Mouse (Mus musculus) spleen, adult 2 months (tissue): ENCODE results near the gene Rbm42.
A peak's percentile ranks its signal among the peaks of the same experiment; 100 is the strongest.

Experiments
- CTCF ChIP-seq: fragments of 200-500 bp; IDR thresholded peaks from 2 replicates; pipeline ENCODE4 v1.5.1; 2011; ENCODE audit warnings: mild to moderate bottlenecking, inconsistent platforms; ENCODE audit not compliant: insufficient read depth, insufficient read length, insufficient replicate concordance; ENCODE audit errors: extremely low read depth
- POLR2A ChIP-seq: fragments of 200-500 bp; IDR thresholded peaks from 2 replicates; pipeline ENCODE4 v1.6.1; 2011; ENCODE audit warnings: low read depth, low read length, inconsistent platforms

- peak; percentile 75; the same call in 1 of the 2 replicates for TF ChIP-seq CTCF
- TF ChIP-seq POLR2A, result no peak
These were observed 42.3 kb downstream of the Rbm42 start for GRCm38 (mm10) chr7:30607706-30608309.
